Mouse (Mus musculus): Measurements from ENCODE around the gene Cnr2. TPM values are rescaled to one million over a fixed set of nuclear protein-coding genes. Genes with fewer than 3 reads are reported as not detected.
A peak's percentile ranks its signal among the peaks of the same experiment; 100 is the strongest.

Gene Cnr2
- polyA plus RNA-seq, 1 experiment from 2014 or later: 0.43 TPM

- peaks cover 7% of the 10 kb centered on the region; the same call in 1 of the 2 replicates for H3K4me1 ChIP-seq (ENCODE audit: control insufficient read depth, insufficient read depth, low read length)
- no peaks in the 10 kb centered on the region for H3K27me3 ChIP-seq (replicated peaks; ENCODE audit: control insufficient read depth, insufficient read depth, low read length)
- H3K9me3 ChIP-seq (ENCODE audit: control insufficient read depth, low read length): no peaks in the 10 kb centered on the region
- H3K27ac ChIP-seq (ENCODE audit: low read length): no peak overlapping the region
- no peak overlapping the region for H3K9ac ChIP-seq (ENCODE audit: low read depth, low read length)
- ATAC-seq: no peak
- H3K4me3 ChIP-seq (ENCODE audit: low read length): no peak overlapping the region
- H3K36me3 ChIP-seq (ENCODE audit: control insufficient read depth, insufficient read depth, low read length): no peaks in the 10 kb centered on the region
- 72% methylated on average over 7 of the region's 7 CpGs for WGBS
- H3K4me2 ChIP-seq (ENCODE audit: low read depth, low read length): no peak overlapping the region
Measured at GRCm38 (mm10) chr4:135911531-135911930, 16.3 kb downstream of the Cnr2 start.

GRCm38 (mm10) chr4:135912164-135912563, 17.0 kb downstream of the Cnr2 start:
- WGBS: 69% methylated on average over 3 of the region's 3 CpGs
- no peak overlapping the region for H3K27ac ChIP-seq (ENCODE audit: low read length)
- no peak for ATAC-seq

GRCm38 (mm10) chr4:135912835-135913234, 17.6 kb downstream of the Cnr2 start:
- 23% methylated on average over 3 of the region's 3 CpGs for WGBS
- peak; percentile 42 for ATAC-seq
- Histone ChIP-seq H3K4me3 (ENCODE audit: low read length) (no peak overlapping the region), H3K9ac (ENCODE audit: low read depth, low read length) (0 out of 2 replicates have a peak overlapping the region, but pooled peaks have one; percentile 17), H3K4me2 (ENCODE audit: low read depth, low read length) (no peak overlapping the region), H3K4me1 (ENCODE audit: control insufficient read depth, insufficient read depth, low read length) (peaks cover 9% of the 10 kb centered on the region; the same call in 1 of the 2 replicates), H3K27me3 (replicated peaks; ENCODE audit: control insufficient read depth, insufficient read depth, low read length) (no peaks in the 10 kb centered on the region), H3K36me3 (ENCODE audit: control insufficient read depth, insufficient read depth, low read length) (no peaks in the 10 kb centered on the region), H3K9me3 (ENCODE audit: control insufficient read depth, low read length) (no peaks in the 10 kb centered on the region), H3K27ac (ENCODE audit: low read length) (peak overlapping the region; percentile 21; the same call in 1 of the 2 replicates)

More at GRCm38 (mm10) chr4:135912164-135912563, 17.0 kb downstream of the Cnr2 start:
- Histone ChIP-seq H3K9ac (ENCODE audit: low read depth, low read length) (no peak overlapping the region), H3K9me3 (ENCODE audit: control insufficient read depth, low read length) (no peaks in the 10 kb centered on the region), H3K27me3 (replicated peaks; ENCODE audit: control insufficient read depth, insufficient read depth, low read length) (no peaks in the 10 kb centered on the region), H3K4me1 (ENCODE audit: control insufficient read depth, insufficient read depth, low read length) (peaks cover 7% of the 10 kb centered on the region; the same call in 1 of the 2 replicates), H3K36me3 (ENCODE audit: control insufficient read depth, insufficient read depth, low read length) (no peaks in the 10 kb centered on the region), H3K4me2 (ENCODE audit: low read depth, low read length) (no peak overlapping the region), H3K4me3 (ENCODE audit: low read length) (no peak overlapping the region)

DNA sequence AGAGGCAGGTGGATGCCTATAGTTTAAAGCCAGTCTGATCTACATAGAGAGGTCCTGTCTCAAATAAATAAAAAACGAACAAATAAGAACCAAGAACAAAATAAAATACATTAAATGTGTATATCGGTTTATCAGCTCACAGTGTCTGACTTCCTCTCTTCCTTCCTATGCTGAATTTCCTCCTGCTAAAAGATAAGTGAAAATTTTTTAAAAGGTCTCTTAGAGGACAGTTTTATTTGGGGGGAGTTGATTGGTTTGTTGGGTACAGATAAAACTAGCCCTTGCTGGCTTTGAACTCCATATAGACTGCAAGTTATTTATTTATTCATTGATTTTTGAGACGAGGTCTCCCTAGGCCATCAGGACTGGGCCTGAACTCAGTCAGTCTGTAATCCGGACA, 18.2 kb downstream of the Cnr2 start:
- Histone ChIP-seq H3K36me3 (ENCODE audit: control insufficient read depth, insufficient read depth, low read length) (no peaks in the 10 kb centered on the region), H3K27me3 (replicated peaks; ENCODE audit: control insufficient read depth, insufficient read depth, low read length) (no peaks in the 10 kb centered on the region), H3K9me3 (ENCODE audit: control insufficient read depth, low read length) (no peaks in the 10 kb centered on the region), H3K27ac (ENCODE audit: low read length) (no peak overlapping the region), H3K4me1 (ENCODE audit: control insufficient read depth, insufficient read depth, low read length) (peaks cover 14% of the 10 kb centered on the region; the same call in 1 of the 2 replicates), H3K4me2 (ENCODE audit: low read depth, low read length) (no peak overlapping the region), H3K9ac (ENCODE audit: low read depth, low read length) (no peak overlapping the region), H3K4me3 (ENCODE audit: low read length) (no peak overlapping the region)
- 71% methylated on average over 4 of the region's 4 CpGs for WGBS
- no peak for ATAC-seq

- H3K27ac ChIP-seq (ENCODE audit: low read length): peak overlapping the region; percentile 86
- ATAC-seq: peak; percentile 73
- peaks cover 14% of the 10 kb centered on the region for H3K4me1 ChIP-seq (ENCODE audit: control insufficient read depth, insufficient read depth, low read length)
- no peak overlapping the region for H3K9ac ChIP-seq (ENCODE audit: low read depth, low read length)
- 67% methylated on average over 13 of the region's 13 CpGs for WGBS
- no peaks in the 10 kb centered on the region for H3K9me3 ChIP-seq (ENCODE audit: control insufficient read depth, low read length)
- 0 out of 2 replicates have a peak, but pooled peaks cover 4% of the 10 kb centered on the region for H3K36me3 ChIP-seq (ENCODE audit: control insufficient read depth, insufficient read depth, low read length)
- H3K4me2 ChIP-seq (ENCODE audit: low read depth, low read length): peak overlapping the region; percentile 32
- no peak overlapping the region for H3K4me3 ChIP-seq (ENCODE audit: low read length)
- no peaks in the 10 kb centered on the region for H3K27me3 ChIP-seq (replicated peaks; ENCODE audit: control insufficient read depth, insufficient read depth, low read length)
Measured at GRCm38 (mm10) chr4:135918635-135919279, 23.6 kb downstream of the Cnr2 start.

- Histone ChIP-seq H3K36me3 (ENCODE audit: control insufficient read depth, insufficient read depth, low read length) (0 out of 2 replicates have a peak, but pooled peaks cover 6% of the 10 kb centered on the region), H3K9ac (ENCODE audit: low read depth, low read length) (no peak overlapping the region), H3K4me3 (ENCODE audit: low read length) (no peak overlapping the region), H3K9me3 (ENCODE audit: control insufficient read depth, low read length) (no peaks in the 10 kb centered on the region), H3K27me3 (replicated peaks; ENCODE audit: control insufficient read depth, insufficient read depth, low read length) (no peaks in the 10 kb centered on the region), H3K4me2 (ENCODE audit: low read depth, low read length) (no peak overlapping the region; the same call in 1 of the 2 replicates), H3K27ac (ENCODE audit: low read length) (peak overlapping the region; percentile 86), H3K4me1 (ENCODE audit: control insufficient read depth, insufficient read depth, low read length) (peaks cover 14% of the 10 kb centered on the region)
- peak; percentile 69 for ATAC-seq
- 75% methylated on average over 3 of the region's 3 CpGs for WGBS
Measured at GRCm38 (mm10) chr4:135919280-135919639, 24.1 kb downstream of the Cnr2 start.

DNA sequence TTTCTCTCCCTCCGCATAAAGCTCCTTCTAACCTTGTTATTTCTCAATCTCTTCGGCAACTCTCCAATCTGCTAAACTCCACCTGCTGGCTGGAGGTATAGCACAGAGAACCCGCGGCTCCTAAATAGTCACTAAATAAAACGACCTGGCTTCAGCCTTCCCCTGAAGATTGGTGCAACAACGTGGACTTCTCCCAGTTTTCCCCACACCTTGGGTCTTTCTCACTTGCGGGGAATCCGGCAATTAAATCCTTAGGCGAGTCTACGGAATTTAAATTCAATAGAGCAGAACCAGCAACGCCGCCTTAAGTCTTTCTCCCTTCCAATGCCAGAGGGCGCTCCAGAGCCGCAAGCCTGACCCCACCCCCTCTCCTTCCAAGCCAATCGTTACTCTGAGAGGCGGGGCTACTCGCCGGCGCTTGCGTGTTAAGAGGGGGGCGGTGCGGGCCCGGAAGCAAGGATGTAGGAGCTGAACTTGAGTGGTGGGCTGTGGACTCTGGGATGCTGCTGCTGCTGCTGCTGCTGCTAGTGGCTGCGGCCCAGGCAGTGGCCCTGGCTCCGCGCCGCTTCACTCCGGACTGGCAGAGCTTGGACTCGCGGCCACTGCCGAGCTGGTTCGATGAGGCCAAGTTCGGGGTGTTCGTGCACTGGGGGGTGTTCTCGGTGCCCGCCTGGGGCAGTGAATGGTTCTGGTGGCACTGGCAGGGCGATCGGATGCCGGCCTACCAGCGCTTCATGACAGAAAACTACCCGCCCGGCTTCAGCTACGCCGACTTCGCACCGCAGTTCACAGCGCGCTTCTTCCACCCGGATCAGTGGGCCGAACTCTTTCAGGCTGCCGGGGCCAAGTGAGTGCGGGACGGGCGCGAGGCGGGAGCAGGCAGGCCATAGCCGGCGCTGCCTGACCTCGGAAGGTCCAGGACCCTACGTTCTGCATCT, 25.4 kb downstream of the Cnr2 start, which contains the start of gene Fuca1:
Gene Fuca1, plus strand, starts transcription at position 432 of the 938 bp plus-strand sequence.
- 2% methylated on average over 60 of the region's 60 CpGs for WGBS
- Histone ChIP-seq H3K27me3 (replicated peaks; ENCODE audit: control insufficient read depth, insufficient read depth, low read length) (no peaks in the 10 kb centered on the region), H3K4me3 (ENCODE audit: low read length) (peak within 1 kb of the TSS; percentile 96), H3K27ac (ENCODE audit: low read length) (peak within 1 kb of the TSS; percentile 86), H3K4me1 (ENCODE audit: control insufficient read depth, insufficient read depth, low read length) (peaks cover 16% of the 10 kb centered on the region), H3K4me2 (ENCODE audit: low read depth, low read length) (peak within 1 kb of the TSS; percentile 83), H3K9me3 (ENCODE audit: control insufficient read depth, low read length) (no peaks in the 10 kb centered on the region), H3K36me3 (ENCODE audit: control insufficient read depth, insufficient read depth, low read length) (0 out of 2 replicates have a peak, but pooled peaks cover 8% of the 10 kb centered on the region), H3K9ac (ENCODE audit: low read depth, low read length) (peak within 1 kb of the TSS; percentile 87)
- peak; percentile 88 for ATAC-seq

DNA sequence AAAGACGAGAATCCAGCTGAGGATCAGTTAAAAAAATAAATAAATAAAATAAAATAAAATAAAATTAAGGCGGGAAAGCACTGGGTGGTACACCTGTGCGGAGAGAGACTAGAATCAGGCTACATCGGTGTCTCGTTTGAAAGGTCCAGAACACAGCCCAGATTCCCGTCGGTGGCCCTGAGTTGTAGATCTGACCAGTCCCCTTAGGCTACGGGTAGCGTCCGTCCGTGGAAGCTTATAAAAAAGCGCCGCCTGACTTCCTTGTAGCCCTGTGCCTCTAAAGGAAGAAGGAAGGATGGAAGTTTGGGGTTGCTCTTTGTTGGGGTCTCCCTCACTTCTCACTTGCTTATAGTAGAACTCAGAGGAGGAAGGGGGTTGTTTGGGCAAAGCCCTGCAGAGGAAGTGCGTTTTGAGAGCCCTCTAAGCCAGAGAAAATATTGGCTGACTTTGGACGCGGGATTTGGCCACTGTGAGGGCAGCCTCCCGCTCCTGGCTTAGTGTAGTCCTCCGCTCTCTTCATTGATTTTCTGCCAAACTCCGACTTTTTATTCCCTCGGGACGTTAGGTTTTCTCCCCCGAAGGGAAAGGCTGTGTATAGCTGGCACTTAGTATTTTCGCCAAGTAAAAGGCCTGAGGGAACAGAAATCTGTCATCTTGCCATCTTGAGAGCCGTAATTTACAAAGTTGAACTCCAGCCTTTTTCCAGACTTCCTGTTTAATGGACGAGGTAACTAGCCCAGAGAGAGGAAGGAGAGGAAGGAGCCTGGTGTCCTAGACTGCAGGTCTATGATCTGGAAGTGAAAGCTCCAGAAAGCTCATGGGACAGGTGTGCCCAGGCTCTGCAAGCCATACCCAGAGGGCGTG, 26.3 kb downstream of the Cnr2 start:
- Histone ChIP-seq H3K4me1 (ENCODE audit: control insufficient read depth, insufficient read depth, low read length) (peaks cover 19% of the 10 kb centered on the region), H3K27ac (ENCODE audit: low read length) (peak overlapping the region; percentile 85), H3K9ac (ENCODE audit: low read depth, low read length) (peak overlapping the region; percentile 87), H3K27me3 (replicated peaks; ENCODE audit: control insufficient read depth, insufficient read depth, low read length) (no peaks in the 10 kb centered on the region), H3K4me3 (ENCODE audit: low read length) (peak overlapping the region; percentile 96), H3K4me2 (ENCODE audit: low read depth, low read length) (peak overlapping the region; percentile 83), H3K9me3 (ENCODE audit: control insufficient read depth, low read length) (no peaks in the 10 kb centered on the region), H3K36me3 (ENCODE audit: control insufficient read depth, insufficient read depth, low read length) (0 out of 2 replicates have a peak, but pooled peaks cover 10% of the 10 kb centered on the region)
- WGBS: 2% methylated on average over 26 of the region's 26 CpGs
- ATAC-seq: peak; percentile 19; the same call in 1 of the 2 replicates
